Mouse (Mus musculus): ENCODE measurements at regions not wholly inside any gene's neighbourhood (a gene's known extent, or its start where the extent isn't known, plus 50 kb on each side); places are given as distances from the start of the nearest gene placed in this dataset.

- no peak for TF ChIP-seq CTCF (IDR thresholded peaks at IDR 0.05)
- no peak for TF ChIP-seq EP300 (IDR thresholded peaks at IDR 0.05)
Observed at GRCm38 (mm10) chr9:30770436-30771173, 151.6 kb downstream of the Adamts15 start.
